Mouse (Mus musculus) heart, postnatal 0 days (tissue): ENCODE results near the gene Ints4. TPM values are rescaled to one million over a fixed set of nuclear protein-coding genes. Genes with fewer than 3 reads are reported as not detected.
A peak's percentile ranks its signal among the peaks of the same experiment; 100 is the strongest.

Experiments
- ATAC-seq: fragments of 200-750 bp; cut with Nextera tagmentation; 2 replicates; pipeline ENCODE4 v1.8.0; 2017; ENCODE audit warnings: low read depth, moderate number of reproducible peaks, moderate library complexity; ENCODE audit not compliant: insufficient read depth
- DNase-seq: peaks from one replicate; pipeline ENCODE4 v3.0.0-alpha.2; 2016; ENCODE audit warnings: low spot score
- H3K27ac ChIP-seq: fragments of 300-500 bp; sonication (generic); 2 replicates; pipeline ENCODE4 v1.5.1; 2014; ENCODE audit warnings: low read depth, mild to moderate bottlenecking
- H3K27me3 ChIP-seq: fragments of 300-500 bp; sonication (generic); 2 replicates; pipeline ENCODE4 v1.6.1; 2014; ENCODE audit warnings: low read length, mixed read lengths; ENCODE audit not compliant: control insufficient read depth, insufficient read depth
- H3K36me3 ChIP-seq: fragments of 300-500 bp; sonication (generic); replicated peaks from 2 replicates; pipeline ENCODE4 v1.6.1; 2014; ENCODE audit warnings: low read length, mixed read lengths; ENCODE audit not compliant: control insufficient read depth, insufficient read depth
- H3K4me1 ChIP-seq: fragments of 300-500 bp; sonication (generic); 2 replicates; pipeline ENCODE4 v1.6.1; 2014; ENCODE audit warnings: antibody characterized with exemption; ENCODE audit not compliant: control insufficient read depth, insufficient read depth
- H3K4me2 ChIP-seq: fragments of 300-500 bp; sonication (generic); 2 replicates; pipeline ENCODE4 v1.6.1; 2014; ENCODE audit warnings: low read depth, mild to moderate bottlenecking, low read length, moderate library complexity
- H3K4me3 ChIP-seq: fragments of 300-500 bp; sonication (generic); 2 replicates; pipeline ENCODE4 v1.5.1; 2014; ENCODE audit warnings: low read depth, low read length
- H3K9ac ChIP-seq: fragments of 300-500 bp; sonication (generic); replicated peaks from 2 replicates; pipeline ENCODE4 v1.6.1; 2014; ENCODE audit warnings: low read depth, low read length, mixed read lengths
- H3K9me3 ChIP-seq: fragments of 300-500 bp; sonication (generic); replicated peaks from 2 replicates; pipeline ENCODE4 v1.6.1; 2016; ENCODE audit warnings: low read length; ENCODE audit not compliant: control insufficient read depth
- CTCF ChIP-seq: IDR thresholded peaks from 2 replicates; pipeline ENCODE4 v1.5.1; 2016; ENCODE audit warnings: antibody characterized with exemption, control low read depth, low read depth
- EP300 ChIP-seq: IDR thresholded peaks from 2 replicates; pipeline ENCODE4 v1.6.1; 2016; ENCODE audit warnings: antibody characterized with exemption, low read depth
- WGBS: fragments of 180-500 bp; shearing (Covaris S2); extraction: QIAGEN DNeasy Blood & Tissue Kit; methylation state at CpG from one replicate; pipeline ENCODE4 v1.1.7; 2014; 5-methylcytosine and 5-hydroxymethylcytosine counted together
- polyA plus RNA-seq: library from polyadenylated mRNA; unstranded; fragments of >200 nt; fragmentation: Nextera tagmentation; extraction: Ambion mirVana; gene quantifications from 2 replicates; pipeline ENCODE4 v1.2.1, GENCODE M21; 2015
- total RNA-seq: library from RNA; depleted of rRNA; stranded (reverse); fragments of >200 nt; gene quantifications from 2 replicates; pipeline ENCODE4 v1.2.3, GENCODE M21; 2014; ENCODE audit warnings: low replicate concordance

Ints4 gene
- total and polyA plus RNA-seq, 2 experiments from 2014 or later, result 28.2 to 29.8 TPM

GRCm38 (mm10) chr7:97492420-97492819 is 11.7 kb downstream of the Ints4 start:
- DNase-seq, result peak; percentile 68
- Histone ChIP-seq H3K9ac (no peak overlapping the region), H3K36me3 (peaks cover 33% of the 10 kb centered on the region), H3K4me3 (no peak overlapping the region), H3K4me1 (0 out of 2 replicates have a peak, but pooled peaks cover 5% of the 10 kb centered on the region), H3K27ac (peak overlapping the region; percentile 48), H3K27me3 (no peaks in the 10 kb centered on the region), H3K9me3 (no peaks in the 10 kb centered on the region), H3K4me2 (no peak overlapping the region)
- no peak for TF ChIP-seq CTCF
- TF ChIP-seq EP300, result no peak
- ATAC-seq, result peak; percentile 90
- WGBS, result 51% methylated on average over 4 of the region's 4 CpGs

- H3K27ac ChIP-seq, result 0 out of 2 replicates have a peak overlapping the region, but pooled peaks have one; percentile 11
- H3K9ac ChIP-seq, result no peak overlapping the region
Measured at GRCm38 (mm10) chr7:97495052-97495451, 14.3 kb downstream of the Ints4 start.

DNA sequence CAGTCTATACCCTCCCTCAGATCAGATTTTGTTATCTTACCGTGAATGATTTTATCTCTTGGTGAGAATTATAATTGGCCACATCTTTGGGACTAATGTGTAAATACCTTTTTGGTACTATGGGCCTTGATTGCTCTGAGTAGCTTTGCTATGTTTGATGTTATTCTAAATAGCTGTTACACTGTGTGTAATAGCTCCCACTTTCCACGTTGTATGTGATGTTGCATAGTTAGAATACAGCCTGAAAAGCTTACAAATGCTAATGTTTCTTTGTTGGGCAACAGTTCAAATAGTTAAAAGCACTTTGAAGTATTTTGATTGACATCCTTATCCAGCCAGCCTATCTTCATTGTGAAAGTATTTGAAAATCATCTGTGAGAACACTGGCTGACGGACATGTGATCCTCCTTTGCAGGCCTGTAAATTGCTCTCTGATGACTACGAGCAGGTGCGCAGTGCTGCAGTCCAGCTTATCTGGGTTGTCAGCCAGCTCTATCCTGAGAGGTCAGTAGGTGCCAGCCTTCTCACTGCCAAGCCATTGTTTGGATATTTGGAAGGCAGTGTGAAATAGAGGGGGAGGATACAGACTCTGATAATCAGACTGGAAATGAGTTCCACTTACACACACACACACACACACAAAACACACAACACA is 19.9 kb downstream of the Ints4 start:
- WGBS, result 29% methylated on average over 5 of the region's 5 CpGs
- Histone ChIP-seq H3K9ac (no peak overlapping the region), H3K27ac (peak overlapping the region; percentile 28; the same call in 1 of the 2 replicates), H3K4me2 (no peak overlapping the region), H3K4me1 (0 out of 2 replicates have a peak, but pooled peaks cover 8% of the 10 kb centered on the region), H3K9me3 (no peaks in the 10 kb centered on the region), H3K27me3 (no peaks in the 10 kb centered on the region), H3K4me3 (no peak overlapping the region), H3K36me3 (peaks cover 19% of the 10 kb centered on the region)
- DNase-seq (peak; percentile 40), ATAC-seq (peak; percentile 88)
- TF ChIP-seq EP300 (peak; percentile 67), CTCF (no peak)

More at GRCm38 (mm10) chr7:97495052-97495451, 14.3 kb downstream of the Ints4 start:
- Histone ChIP-seq H3K4me2 (no peak overlapping the region), H3K27me3 (no peaks in the 10 kb centered on the region), H3K9me3 (no peaks in the 10 kb centered on the region), H3K4me1 (0 out of 2 replicates have a peak, but pooled peaks cover 5% of the 10 kb centered on the region), H3K4me3 (no peak overlapping the region), H3K36me3 (peaks cover 15% of the 10 kb centered on the region)
- ATAC-seq (no peak), DNase-seq (no peak)
- TF ChIP-seq CTCF, result no peak
- no peak for TF ChIP-seq EP300

DNA sequence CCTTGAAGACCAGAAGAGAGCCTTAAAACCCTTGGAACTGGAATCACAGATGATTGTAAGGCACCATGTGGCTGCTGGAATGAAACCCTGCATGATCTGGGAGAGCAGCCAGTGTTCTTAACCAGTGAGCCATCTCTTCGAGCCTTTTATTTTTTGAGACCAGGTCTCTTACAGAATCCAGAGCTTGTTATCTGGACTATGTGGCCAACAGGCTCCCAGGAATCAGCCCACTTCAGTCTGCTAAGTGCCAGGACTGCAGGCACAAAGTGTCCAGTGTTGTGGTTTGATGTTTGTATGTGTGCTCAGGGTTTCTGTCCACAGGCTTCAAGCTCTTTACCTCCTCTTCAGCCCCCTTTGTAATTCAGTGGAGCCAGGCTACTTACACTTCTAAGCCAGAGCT is 34.0 kb downstream of the Ints4 start:
- WGBS, result 21% methylated on average over 1 of the region's 1 CpGs
- Histone ChIP-seq H3K27ac (peak overlapping the region; percentile 79), H3K27me3 (no peaks in the 10 kb centered on the region), H3K4me3 (no peak overlapping the region), H3K9me3 (no peaks in the 10 kb centered on the region), H3K9ac (no peak overlapping the region), H3K36me3 (peaks cover 71% of the 10 kb centered on the region), H3K4me1 (peaks cover 6% of the 10 kb centered on the region), H3K4me2 (no peak overlapping the region)
- TF ChIP-seq CTCF, result no peak
- peak; percentile 94 for ATAC-seq
- DNase-seq, result peak; percentile 76

DNA sequence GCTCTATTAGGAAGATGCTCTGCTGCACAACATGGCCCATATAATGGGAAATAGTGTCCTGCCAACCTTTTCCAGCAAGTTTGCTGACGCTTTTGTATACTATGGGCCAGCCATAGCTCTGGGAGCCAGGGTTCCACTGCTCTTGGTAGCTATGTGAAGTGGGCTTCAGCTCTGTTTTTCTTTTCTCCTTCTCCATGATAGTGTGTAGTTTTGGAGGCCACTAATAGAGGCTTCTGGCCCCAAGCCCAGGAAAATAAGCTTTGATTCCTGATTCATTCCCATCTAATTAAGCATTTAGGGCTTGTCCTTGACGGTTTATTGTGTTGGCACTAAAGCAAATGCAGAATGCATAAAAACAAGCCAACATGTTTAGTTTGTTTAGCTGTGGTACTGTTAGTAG is 39.2 kb downstream of the Ints4 start:
- TF ChIP-seq CTCF, result no peak
- no peak for TF ChIP-seq EP300
- no peak overlapping the region for H3K4me2 ChIP-seq
- H3K27ac ChIP-seq, result no peak overlapping the region
- peaks cover 3% of the 10 kb centered on the region for H3K4me1 ChIP-seq
- no peaks in the 10 kb centered on the region for H3K27me3 ChIP-seq
- H3K9ac ChIP-seq, result no peak overlapping the region
- no peak overlapping the region for H3K4me3 ChIP-seq
- no peaks in the 10 kb centered on the region for H3K9me3 ChIP-seq
- H3K36me3 ChIP-seq, result peaks cover 55% of the 10 kb centered on the region
- no peak for DNase-seq
- WGBS, result 85% methylated on average over 2 of the region's 2 CpGs
- ATAC-seq, result no peak

GRCm38 (mm10) chr7:97535531-97535930 is 54.8 kb downstream of the Ints4 start:
- WGBS, result 86% methylated on average over 5 of the region's 5 CpGs
- no peaks in the 10 kb centered on the region for H3K27me3 ChIP-seq
- DNase-seq (no peak), ATAC-seq (no peak)
- no peaks in the 10 kb centered on the region for H3K4me1 ChIP-seq
- H3K4me3 ChIP-seq, result no peak overlapping the region
- peaks cover 86% of the 10 kb centered on the region for H3K36me3 ChIP-seq
- TF ChIP-seq CTCF (no peak), EP300 (no peak)
- no peak overlapping the region for H3K4me2 ChIP-seq
- no peak overlapping the region for H3K9ac ChIP-seq
- no peak overlapping the region for H3K27ac ChIP-seq
- no peaks in the 10 kb centered on the region for H3K9me3 ChIP-seq
